Mouse (Mus musculus): ENCODE measurements around the gene Lcor. TPM values are rescaled to one million over a fixed set of nuclear protein-coding genes. Genes with fewer than 3 reads are reported as not detected.

Gene Lcor
- total RNA-seq, 2 experiments from 2014 or later, result 10.5 to 16.4 TPM

Other genes with a start within 250 kb of the Lcor start
- gene Tm9sf3, start 218.6 kb upstream of the Lcor start, total RNA-seq (2014; fragmentation: Nextera tagmentation), result 133 TPM in 2 replicates
- 296 and 339 TPM in 2 replicates for gene Tm9sf3, start 218.6 kb upstream of the Lcor start, total RNA-seq (2017)
- 23.3 and 24.6 TPM in 2 replicates for gene Pik3ap1, start 97.5 kb upstream of the Lcor start, total RNA-seq (2014; fragmentation: Nextera tagmentation)
- gene Pik3ap1, start 97.5 kb upstream of the Lcor start, total RNA-seq (2017), result 23.5 and 26.8 TPM in 2 replicates
- 8.7 and 10.5 TPM in 2 replicates for gene Gm340, start 99.7 kb downstream of the Lcor start, total RNA-seq (2014; fragmentation: Nextera tagmentation)
- gene Gm340, start 99.7 kb downstream of the Lcor start, total RNA-seq (2017), result 8.5 and 9.0 TPM in 2 replicates